Mouse (Mus musculus) heart, postnatal 10 days (tissue): ENCODE data around the gene Mettl21a. TPM values are rescaled to one million over a fixed set of nuclear protein-coding genes. Genes with fewer than 3 reads are reported as not detected.
A peak's percentile ranks its signal among the peaks of the same experiment; 100 is the strongest.
"Not testable (repeated sequence)": the region's sequence is repeated elsewhere in the genome, so short reads cannot be mapped to it uniquely, and the experiment has no call there.

Source experiments
- DNase-seq, 2 experiments: peaks; one replicate each; pipeline ENCODE4 v3.0.0; 2021
- intact Hi-C: fragments of 180-260 bp; cut with DNase I; formaldehyde crosslinking; loops from one replicate; pipeline ENCODE4 v1.15.1; 2025
- total RNA-seq, 2 experiments: library from RNA; stranded (reverse); gene quantifications; 2 replicates each; pipeline ENCODE4 v1.2.3; 2021

Gene Mettl21a
- total RNA-seq: 10 to 100 TPM in 1 of 2 experiments, 1 to 10 TPM in 1; 6.7 to 10.6 TPM

DNA sequence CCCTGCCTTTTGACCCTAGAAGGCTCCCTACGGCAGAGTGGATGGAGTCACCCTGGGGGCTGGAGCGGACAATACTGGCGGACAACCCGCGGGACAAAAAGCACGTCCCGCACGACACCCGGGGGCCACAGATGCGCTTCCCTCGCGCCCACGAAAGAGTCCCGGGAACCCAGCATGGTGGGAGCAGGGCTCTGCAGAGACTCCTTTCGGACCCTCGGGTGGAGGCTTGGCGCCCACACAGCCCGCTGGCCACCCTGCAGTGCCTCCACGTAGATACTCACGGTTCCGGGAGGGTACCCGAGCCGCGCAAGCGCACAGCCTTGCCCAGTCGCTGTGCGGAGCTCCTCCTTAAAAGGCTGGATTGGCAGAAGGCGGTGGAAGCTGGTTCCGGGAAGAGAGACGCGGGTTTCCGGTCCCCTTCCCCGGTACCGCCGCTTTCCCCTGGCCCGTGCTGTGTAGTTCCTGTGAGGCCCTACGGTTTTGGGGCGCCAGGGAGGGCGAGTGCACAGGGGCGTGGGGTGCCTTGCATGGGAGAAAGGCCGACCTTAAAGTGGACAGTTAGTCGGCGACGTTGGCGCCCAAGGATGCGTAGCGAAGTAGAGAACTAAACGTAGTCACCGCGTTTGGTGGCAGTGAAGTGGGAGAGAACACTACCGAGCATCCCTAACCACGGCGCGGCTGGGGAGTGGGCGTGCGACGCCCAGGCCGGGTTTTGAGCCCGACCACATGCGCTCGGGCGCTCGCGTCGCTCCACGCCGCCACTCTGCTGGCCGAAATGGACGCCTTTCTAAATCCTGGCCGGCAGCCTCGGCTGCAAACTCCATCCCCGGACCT, at the start of gene Mettl21a:
Mettl21a (minus strand) TSS at position 362 of the 834 bp plus-strand sequence.
- DNase-seq: peak; percentile 94
- intact Hi-C loops: loop anchor here (1.0 to 5.0 kb wide), 5 partner anchors 74 to 960 kb away; no protein-coding TSS in a partner anchor

DNA sequence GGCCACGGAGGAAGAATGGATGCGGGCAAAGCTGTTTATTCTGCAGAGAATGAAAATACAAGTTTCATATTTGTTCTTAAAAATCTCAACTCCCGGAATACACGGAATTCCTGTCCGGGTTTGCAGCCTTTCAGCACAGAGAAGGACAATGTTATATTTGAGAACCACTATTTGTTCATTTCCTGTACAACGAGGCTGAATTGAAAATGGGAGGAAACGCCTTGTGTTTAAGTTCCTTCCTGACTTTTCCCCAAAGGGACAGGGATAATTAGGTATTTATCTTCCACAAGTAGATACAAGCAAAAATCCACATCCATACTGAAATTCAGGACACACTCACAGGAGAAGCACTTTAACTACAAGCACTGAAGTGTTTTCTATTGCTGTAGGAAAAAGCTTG, 41.8 kb upstream of the Mettl21a start:
- peak; percentile 12 to 23 for DNase-seq
- intact Hi-C loops: loop anchor here (1.0 kb wide), 1 partner anchor 32 kb away; no protein-coding TSS in a partner anchor

DNA sequence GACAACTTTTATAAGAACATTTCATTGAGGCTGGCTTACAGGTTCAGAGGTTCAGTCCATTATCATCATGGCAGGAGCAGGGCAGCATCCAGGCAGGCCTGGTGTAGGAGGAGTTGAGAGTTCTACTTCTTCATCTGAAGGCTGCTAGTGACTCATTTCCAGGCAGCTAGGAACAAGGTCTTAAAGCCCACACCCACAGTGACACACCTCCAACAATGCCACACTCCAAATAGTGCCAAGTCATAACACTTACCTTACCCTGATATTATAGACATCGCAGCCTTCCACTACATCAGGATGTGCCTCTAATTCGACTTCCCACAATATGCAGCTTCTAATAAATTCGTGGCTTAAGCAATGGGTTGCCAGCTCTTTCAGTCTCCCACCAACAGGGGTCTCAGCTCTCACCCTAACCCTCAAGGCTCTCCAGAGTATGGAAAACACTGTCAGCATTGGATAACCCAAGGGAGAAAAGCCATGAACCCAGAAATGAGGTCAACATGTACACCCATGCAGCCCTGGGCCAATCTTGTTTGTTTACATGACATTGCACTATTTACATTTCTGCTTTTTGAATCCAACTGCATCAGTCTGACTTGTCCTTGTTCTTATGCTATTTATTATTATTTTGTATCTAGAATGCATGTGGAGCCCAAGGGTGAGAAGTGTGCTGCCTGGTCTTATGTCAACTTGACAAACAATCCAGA, 39.5 kb upstream of the Mettl21a start:
- no peak for DNase-seq
- intact Hi-C loops: no loop called here

DNA sequence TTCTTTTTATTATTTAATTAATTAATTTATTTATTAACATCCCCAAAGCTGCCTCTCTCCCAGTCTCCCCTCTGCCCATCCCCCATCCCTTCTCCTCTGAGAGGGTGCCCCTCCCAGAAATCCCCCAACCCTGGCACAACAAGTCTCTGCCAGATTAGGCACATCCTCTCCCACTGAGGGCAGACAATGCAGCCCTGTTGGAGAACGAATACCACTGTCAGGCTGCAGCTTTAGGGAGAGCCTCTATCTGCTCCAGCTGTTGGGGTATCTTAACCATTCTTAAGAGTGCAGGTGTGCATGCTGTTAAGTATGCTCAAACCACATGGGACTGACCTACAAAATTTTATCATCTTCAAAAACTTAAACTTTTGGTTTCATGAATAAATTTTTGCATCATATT, 38.4 kb upstream of the Mettl21a start:
- DNase-seq: no peak
- intact Hi-C loops: no loop called here

DNA sequence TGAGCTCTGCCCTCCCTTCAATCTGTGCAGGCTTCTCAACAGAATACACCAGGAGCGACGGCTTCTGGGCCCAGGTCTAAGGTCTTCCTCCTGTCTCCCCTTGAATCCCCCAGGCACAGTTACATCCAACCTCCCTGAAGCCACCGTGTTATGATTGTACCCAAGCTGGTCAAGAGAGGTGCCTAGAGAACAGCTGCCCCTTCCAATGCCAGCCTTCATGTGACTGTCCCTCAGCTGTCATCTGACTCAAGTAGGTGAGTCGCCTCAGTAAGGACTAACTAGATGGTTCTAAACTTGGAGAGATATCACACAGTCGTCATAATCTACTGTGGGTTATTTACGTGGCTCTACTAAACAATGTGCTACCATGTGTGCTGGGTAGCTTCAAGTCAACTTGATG, 36.7 kb upstream of the Mettl21a start:
- no peak for DNase-seq
- intact Hi-C loops: no loop called here

DNA sequence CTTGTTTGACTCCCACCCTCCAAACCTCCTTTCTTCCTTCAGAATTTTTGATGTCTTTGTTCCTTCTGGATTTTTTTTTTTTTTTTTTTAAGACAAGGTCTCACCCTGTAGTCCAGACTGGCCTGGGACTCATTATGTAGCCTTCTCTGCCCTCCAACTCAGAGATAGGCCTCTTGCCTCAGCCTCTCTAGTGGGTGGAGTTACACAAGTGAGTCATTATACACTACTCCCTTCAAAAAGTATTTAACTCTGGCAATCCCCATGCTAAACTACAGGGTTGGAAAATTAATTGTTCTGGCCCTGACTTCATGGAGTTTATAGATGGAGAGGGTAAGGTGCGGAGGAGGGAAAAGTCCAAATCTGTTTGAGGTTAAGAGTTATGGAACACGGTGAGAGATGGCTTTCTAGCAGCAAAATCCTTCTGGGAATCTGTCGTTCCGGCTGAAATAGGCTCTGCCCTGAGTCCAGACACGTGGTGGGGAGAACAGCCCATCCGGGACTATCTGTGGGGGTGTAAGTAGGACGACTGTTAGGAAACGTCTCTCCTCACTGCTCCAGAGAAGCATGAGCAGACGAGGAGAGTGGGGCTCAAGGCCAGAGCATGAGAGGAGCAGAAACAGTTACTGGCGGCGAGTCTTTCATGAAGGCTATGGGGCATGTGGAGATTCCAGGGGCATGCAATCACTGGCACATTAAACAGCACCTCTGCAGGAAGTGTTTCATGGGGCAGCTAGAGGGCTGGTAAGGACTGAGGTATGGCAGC, 32.5 kb upstream of the Mettl21a start:
- DNase-seq: peak; percentile 9 to 25
- intact Hi-C loops: no loop called here

DNA sequence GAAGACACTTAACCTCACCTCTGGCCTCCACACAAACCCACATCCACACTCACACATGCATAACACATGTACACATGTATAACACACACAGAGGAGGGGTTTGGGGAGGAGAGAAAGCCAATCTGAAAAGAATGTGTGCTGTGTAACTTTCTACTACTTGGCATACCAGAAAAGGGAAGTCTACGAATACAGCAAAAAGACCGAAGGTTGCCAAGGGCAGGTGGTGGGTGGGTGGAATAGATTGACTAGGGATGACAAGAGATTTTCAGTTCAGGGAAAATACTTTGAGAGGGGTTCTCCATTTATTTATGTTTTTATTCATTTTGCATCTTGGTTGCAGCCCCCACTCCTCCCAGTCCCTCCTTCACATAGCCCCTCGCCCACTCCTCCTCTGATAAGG, 27.5 kb upstream of the Mettl21a start:
- DNase-seq: no peak
- intact Hi-C loops: no loop called here

DNA sequence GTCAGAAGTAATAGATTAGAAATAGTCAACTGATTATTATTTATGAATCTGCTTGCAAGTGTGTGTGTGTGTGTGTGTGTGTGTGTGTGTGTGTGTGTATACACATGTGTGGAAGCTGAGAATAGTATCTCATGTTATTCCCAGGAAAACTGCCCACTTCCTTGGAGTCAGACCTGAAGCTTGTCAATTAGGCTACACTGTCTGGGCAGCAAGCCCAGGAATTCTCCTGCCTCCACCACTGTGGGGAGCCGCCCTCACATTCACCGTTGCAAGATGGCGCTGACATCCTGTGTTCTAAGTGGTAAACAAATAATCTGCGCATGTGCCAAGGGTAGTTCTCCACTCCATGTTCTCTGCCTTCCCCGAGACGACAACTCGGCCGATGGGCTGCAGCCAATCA, 25.5 kb upstream of the Mettl21a start:
- DNase-seq, intact Hi-C loops: not testable (repeated sequence)

DNA sequence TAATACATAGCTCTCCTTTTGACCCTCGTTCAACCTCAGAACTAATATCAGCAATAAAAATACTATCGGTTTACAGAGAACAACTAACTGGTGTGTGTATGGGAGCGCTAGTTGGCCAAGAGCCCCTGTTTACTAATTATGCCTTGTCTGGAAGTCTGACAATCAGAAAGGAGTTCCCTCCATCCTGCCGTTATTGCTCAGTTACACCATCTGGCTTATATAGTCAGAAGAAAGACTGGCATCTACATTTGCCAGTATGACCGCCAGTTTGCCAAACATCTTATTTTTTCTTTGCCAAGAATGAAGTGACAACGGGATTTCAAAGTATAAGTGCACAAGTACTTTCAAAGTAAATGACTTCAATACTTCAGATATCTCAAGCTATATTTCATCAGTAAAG, 24.0 kb upstream of the Mettl21a start:
- intact Hi-C loops: no loop called here
- DNase-seq: no peak

DNA sequence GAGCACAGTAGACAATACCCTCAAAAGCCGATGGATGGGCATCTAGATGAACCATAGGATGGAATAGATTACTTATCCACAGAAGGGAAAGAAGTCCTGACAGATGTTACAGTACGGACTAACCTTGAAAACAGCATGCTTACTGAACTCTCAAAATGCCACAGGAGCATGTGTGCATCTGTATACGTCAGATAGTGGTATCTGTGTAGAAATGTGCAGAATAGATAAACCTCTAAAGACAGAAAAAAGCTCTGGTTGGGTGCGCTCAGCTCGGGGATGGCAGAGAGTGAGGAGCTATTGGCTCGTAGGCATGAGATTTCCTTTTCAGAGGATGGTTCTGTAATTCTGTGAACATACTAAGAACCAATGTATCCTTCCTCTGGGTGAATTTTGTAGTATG, 22.2 kb upstream of the Mettl21a start:
- no peak for DNase-seq
- intact Hi-C loops: no loop called here

DNA sequence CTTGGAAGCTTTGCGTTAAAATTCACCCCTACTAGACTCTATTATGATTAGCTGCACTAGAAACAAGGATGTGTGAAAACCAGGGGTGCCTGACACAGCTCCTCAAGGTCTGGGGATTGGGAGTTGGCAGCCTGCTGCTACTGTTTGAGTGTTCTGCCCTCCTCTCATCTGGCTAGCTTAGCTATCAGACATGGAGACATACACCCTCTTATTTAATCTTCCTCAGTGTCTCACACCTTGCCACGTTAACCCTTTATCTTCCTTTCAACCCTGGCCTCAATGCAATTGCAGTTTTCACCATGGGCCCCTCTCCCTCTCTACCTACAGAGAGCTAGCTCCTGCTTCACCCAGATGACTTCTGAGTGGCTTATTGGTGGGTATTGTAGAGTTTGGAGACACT, 18.6 kb upstream of the Mettl21a start:
- DNase-seq: no peak
- intact Hi-C loops: no loop called here

DNA sequence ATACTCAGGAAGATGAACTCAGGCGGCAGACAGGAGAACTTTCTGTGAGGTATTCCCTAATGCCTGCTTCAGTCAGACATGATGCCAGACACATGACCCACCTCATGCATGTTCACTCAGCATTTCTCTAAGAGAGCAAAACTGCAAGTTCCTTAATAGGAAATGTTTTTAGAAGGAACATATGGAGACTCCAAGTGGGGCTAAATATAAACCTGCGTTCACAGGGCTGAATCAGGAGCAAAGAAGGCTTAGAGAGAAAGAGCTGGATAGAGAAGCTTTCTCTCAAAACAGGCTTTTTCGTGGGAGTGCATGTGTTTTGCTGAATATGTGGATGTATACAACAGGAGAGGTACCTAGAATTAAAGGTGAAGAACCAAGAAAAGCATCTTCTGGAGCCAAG, 16.2 kb upstream of the Mettl21a start:
- no peak for DNase-seq
- intact Hi-C loops: no loop called here

DNA sequence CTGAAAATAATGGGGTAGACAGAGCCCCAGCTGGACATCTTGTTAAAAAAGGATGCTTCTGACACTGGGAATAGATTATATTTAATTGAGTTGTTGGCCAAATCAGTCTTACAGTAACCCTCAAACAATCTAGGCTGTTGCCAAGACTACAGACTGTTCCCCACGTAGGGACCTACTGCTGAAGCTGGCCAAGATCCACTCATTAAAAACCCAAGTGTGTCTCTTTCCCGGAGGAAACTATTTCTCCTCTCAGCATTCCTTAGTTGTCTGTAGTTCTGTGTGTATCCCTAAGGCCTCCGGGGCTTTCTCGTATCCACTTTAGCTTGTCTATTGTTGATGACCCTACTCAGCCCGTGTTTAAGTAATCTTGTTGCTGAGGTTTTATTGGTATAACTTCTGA, 14.5 kb upstream of the Mettl21a start:
- intact Hi-C loops: no loop called here
- no peak for DNase-seq

DNA sequence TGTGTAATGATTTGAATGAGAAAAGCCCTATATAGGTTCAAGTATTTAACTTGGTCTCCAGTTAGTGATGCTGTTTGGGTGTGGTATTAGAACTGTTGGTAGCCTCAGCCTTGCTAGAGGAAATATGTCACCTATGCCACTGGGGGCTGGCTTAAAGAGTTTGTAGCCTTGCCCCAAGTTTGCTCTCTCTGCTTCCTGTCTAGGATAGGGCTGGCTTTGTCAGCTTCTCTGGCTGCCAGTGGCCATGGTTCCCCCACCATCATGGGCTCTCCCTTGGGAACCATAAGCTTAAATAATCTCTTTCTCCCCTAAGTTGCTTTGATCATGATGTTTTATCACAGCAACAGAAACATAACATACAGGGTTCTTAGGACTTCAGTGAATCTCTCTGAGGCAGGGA, 8.2 kb upstream of the Mettl21a start:
- intact Hi-C loops: loop anchor here (10.0 kb wide), 1 partner anchor 360 kb away; no protein-coding TSS in a partner anchor

DNA sequence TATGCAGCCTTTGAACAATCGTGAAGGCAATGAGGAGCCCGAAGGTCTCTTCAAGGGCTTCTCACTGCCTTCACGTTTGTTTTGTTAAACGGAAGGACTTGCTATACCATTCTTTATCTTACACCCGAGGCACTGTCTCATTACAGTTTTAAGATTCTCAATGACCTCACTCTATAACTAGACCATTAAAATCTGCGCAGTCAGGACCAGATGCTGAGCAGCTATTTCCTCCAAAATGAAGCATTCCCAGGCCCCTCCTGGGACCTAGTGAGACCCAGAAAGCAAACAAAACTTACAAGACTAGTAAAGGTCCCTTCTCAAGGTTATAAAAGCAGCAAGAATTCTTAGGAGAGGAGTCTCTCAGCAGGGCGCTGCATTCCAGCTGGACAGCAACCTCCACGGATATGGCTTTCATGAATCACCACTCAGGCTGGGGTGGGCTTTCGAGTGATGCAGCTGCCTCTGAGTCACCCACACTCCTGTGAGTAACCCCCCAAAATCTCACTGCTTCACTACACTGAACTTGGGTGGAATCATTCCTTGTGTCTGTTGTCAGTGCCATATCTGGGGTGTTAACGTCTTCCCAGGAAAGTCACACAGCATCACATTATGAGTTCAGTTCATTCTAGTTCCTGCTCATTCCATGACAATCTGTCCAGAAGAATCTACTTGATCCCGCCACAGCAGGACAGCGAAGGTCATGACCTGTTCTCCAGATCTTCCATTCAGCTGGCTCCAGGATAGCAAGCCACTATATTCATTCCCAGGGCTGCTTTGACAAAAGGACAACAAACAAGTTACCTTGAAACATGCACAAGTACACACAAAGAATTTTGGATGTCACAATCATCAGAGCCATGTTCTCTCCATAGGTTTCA, 6.8 kb upstream of the Mettl21a start:
- peak in 1 of 2 experiments; percentile 13 for DNase-seq
- intact Hi-C loops: loop anchor here (10.0 kb wide), 1 partner anchor 361 kb away; no protein-coding TSS in a partner anchor

More for the DNA sequence above, 8.2 kb upstream of the Mettl21a start:
- no peak for DNase-seq

DNA sequence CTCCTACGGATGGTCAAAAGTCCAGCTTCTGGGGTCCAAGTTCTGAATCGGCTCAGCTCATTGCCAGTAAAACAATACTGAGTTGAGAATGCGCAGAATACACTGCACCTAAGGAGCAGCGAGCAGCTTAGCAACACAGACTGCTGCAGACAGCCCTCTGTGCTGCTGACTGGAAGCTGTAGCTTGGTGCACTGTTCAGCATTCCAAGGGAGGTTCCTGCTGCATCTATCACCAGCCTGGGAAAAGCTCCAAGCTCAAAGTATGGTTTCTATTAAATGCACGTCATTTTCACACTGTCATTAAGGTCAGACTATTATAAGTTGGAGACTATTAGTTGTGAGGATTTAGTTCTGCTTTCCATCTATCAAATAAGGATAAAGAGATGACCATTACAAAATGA, 4.1 kb upstream of the Mettl21a start:
- peak in 1 of 2 experiments; percentile 14 for DNase-seq
- intact Hi-C loops: loop anchor here (10.0 kb wide), 1 partner anchor 364 kb away; no protein-coding TSS in a partner anchor

DNA sequence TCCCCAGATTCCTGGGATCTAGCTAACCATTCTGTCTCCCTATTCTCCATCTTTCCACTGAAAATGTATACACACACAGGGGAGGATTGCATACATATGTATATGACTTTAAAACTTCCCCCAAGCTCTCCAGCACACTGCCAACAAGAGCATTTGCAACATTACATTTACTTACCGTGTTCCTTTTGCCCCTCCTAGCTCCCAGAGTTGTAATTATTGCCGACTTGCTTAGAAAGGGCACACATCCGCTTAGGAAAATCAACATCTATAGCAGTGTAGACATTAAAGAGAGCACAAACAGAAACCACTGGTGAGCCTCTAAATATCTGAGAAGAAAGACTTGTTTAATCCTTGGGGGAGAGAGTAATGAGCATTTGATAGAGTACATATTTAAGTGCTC, 1.2 kb upstream of the Mettl21a start:
- DNase-seq: no peak
- intact Hi-C loops: loop anchor here (5.0 kb wide), 3 partner anchors 299 to 961 kb away; no protein-coding TSS in a partner anchor

DNA sequence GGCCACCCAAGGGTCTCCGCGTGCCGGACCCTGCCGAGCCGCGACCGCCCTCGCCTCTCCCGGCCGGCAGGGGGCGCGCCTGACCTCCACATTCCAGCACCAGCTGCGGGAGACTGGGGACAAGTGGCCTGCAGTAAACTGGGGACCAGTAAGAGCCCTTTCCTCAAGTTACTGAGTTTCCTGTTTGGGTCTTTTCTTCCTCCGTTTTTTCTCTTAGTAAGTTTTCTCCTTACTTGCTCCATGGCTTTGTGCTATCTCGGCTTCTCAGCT, 608 bp upstream of the Mettl21a start:
- intact Hi-C loops: loop anchor here (1.0 to 5.0 kb wide), 5 partner anchors 74 to 960 kb away; no protein-coding TSS in a partner anchor
- peak; percentile 92 to 94 for DNase-seq

DNA sequence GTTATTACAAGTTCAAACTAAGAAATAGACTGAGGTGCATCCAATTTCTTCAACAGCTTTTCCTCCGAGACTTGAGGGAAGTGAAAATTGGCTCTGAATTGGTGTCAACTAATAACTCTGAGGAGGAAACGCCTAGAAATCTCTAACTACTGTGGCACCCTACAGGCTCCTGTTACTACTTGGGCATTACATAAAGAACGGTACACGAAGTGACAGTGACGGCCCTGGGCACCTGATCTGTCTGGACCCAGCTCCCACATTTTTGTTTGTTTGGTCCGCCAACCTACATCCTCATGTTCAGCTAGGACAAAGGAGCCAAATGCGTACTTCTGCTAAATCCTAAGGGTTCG, 536 bp downstream of the Mettl21a start:
- intact Hi-C loops: loop anchor here (5.0 kb wide), 3 partner anchors 301 to 959 kb away; no protein-coding TSS in a partner anchor
- no peak for DNase-seq

DNA sequence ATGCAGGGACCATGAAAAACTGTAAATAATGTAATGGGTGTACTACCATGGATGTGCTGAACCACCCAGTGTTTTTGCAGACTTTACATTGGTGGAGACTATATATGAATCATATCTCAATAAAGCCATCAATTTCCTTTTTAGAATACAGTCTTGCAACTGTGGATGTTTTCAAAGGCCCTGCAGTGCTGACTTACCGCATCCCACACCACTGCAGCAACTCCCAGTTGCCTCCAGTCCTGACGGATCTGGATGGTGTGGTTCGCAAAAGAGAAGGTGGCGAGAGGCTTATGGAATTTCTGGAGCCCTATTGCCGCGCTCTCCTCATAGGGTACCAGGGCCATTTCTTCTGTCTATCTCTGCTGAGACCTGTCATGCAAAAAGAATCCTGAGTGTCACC, 966 bp downstream of the Mettl21a start:
- intact Hi-C loops: loop anchor here (5.0 kb wide), 3 partner anchors 301 to 959 kb away; no protein-coding TSS in a partner anchor

More for the DNA sequence above, 966 bp downstream of the Mettl21a start:
- peak in 1 of 2 experiments; percentile 16 for DNase-seq
